Mouse (Mus musculus) neural tube, embryonic 13.5 days (tissue): ENCODE results near the gene Olfr165. TPM values are rescaled to one million over a fixed set of nuclear protein-coding genes. Genes with fewer than 3 reads are reported as not detected.
"Not testable (repeated sequence)": the region's sequence is repeated elsewhere in the genome, so short reads cannot be mapped to it uniquely, and the experiment has no call there.

Experiments
- ATAC-seq: fragments of 200-750 bp; cut with Nextera tagmentation; 2 replicates; pipeline ENCODE4 v1.8.0; 2017; ENCODE audit warnings: low read depth, mild to moderate bottlenecking, moderate TSS enrichment, moderate library complexity
- H3K27ac ChIP-seq: fragments of 300-500 bp; sonication (generic); replicated peaks from 2 replicates; pipeline ENCODE4 v1.5.1; 2015; ENCODE audit warnings: moderate library complexity, mild to moderate bottlenecking, inconsistent platforms
- H3K27me3 ChIP-seq: fragments of 300-500 bp; sonication (generic); 2 replicates; pipeline ENCODE4 v1.6.1; 2015; ENCODE audit warnings: mild to moderate bottlenecking, inconsistent platforms
- H3K36me3 ChIP-seq: fragments of 300-500 bp; sonication (generic); 2 replicates; pipeline ENCODE4 v1.6.1; 2015; ENCODE audit warnings: mild to moderate bottlenecking, inconsistent platforms
- H3K4me1 ChIP-seq: fragments of 300-500 bp; sonication (generic); replicated peaks from 2 replicates; pipeline ENCODE4 v1.6.1; 2015; ENCODE audit warnings: inconsistent platforms
- H3K4me2 ChIP-seq: fragments of 300-500 bp; sonication (generic); 2 replicates; pipeline ENCODE4 v1.6.1; 2015; ENCODE audit warnings: inconsistent platforms, mild to moderate bottlenecking, moderate library complexity
- H3K4me3 ChIP-seq: fragments of 300-500 bp; sonication (generic); 2 replicates; pipeline ENCODE4 v1.5.1; 2015; ENCODE audit warnings: mild to moderate bottlenecking, inconsistent platforms
- H3K9ac ChIP-seq: fragments of 300-500 bp; sonication (generic); 2 replicates; pipeline ENCODE4 v1.6.1; 2015; ENCODE audit warnings: moderate library complexity, mild to moderate bottlenecking, inconsistent platforms
- H3K9me3 ChIP-seq: fragments of 300-500 bp; sonication (generic); 2 replicates; pipeline ENCODE4 v1.6.1; 2016; ENCODE audit warnings: inconsistent platforms
- WGBS: fragments of 180-500 bp; shearing (Covaris S2); methylation state at CpG from one replicate; pipeline ENCODE4 v1.1.7; 2015; 5-methylcytosine and 5-hydroxymethylcytosine counted together
- polyA plus RNA-seq: library from polyadenylated mRNA; unstranded; fragments of >200 nt; fragmentation: Nextera tagmentation; extraction: Ambion mirVana; gene quantifications from 2 replicates; pipeline ENCODE4 v1.2.1, GENCODE M21; 2015

The Olfr165 gene
- not detected in 2 replicates for polyA plus RNA-seq

GRCm38 (mm10) chr16:19423034-19423433 lies at the start of gene Olfr165:
Gene Olfr165 (minus strand): TSS chr16:19423134.
- ATAC-seq: no peak
- Histone ChIP-seq H3K4me3 (no peak within 1 kb of the TSS), H3K4me2 (no peak within 1 kb of the TSS), H3K27ac (no peak within 1 kb of the TSS), H3K9ac (no peak within 1 kb of the TSS), H3K36me3 (no peaks in the 10 kb centered on the region), H3K27me3 (no peaks in the 10 kb centered on the region), H3K4me1 (no peaks in the 10 kb centered on the region), H3K9me3 (no peaks in the 10 kb centered on the region)
- WGBS: 52% methylated on average over 1 of the region's 1 CpGs

- H3K4me2 ChIP-seq: no peak overlapping the region
- no peaks in the 10 kb centered on the region for H3K36me3 ChIP-seq
- no peaks in the 10 kb centered on the region for H3K9me3 ChIP-seq
- H3K27ac ChIP-seq: no peak overlapping the region
- no peaks in the 10 kb centered on the region for H3K4me1 ChIP-seq
- no peak overlapping the region for H3K4me3 ChIP-seq
- WGBS: 89% methylated on average over 1 of the region's 1 CpGs
- no peak overlapping the region for H3K9ac ChIP-seq
- no peaks in the 10 kb centered on the region for H3K27me3 ChIP-seq
- no peak for ATAC-seq
Observed at GRCm38 (mm10) chr16:19464365-19464764, 41.4 kb upstream of the Olfr165 start.

GRCm38 (mm10) chr16:19458741-19459140 lies 35.8 kb upstream of the Olfr165 start:
- H3K4me3 ChIP-seq, H3K4me1 ChIP-seq, ATAC-seq, H3K27ac ChIP-seq, H3K9me3 ChIP-seq, H3K36me3 ChIP-seq, H3K27me3 ChIP-seq, H3K9ac ChIP-seq, H3K4me2 ChIP-seq: not testable (repeated sequence)
- WGBS: 92% methylated on average over 4 of the region's 4 CpGs

GRCm38 (mm10) chr16:19387984-19388383 lies 35.0 kb downstream of the Olfr165 start:
- no peaks in the 10 kb centered on the region for H3K36me3 ChIP-seq
- H3K9me3 ChIP-seq: no peaks in the 10 kb centered on the region
- no peak overlapping the region for H3K4me3 ChIP-seq
- no peak overlapping the region for H3K9ac ChIP-seq
- no peak for ATAC-seq
- H3K4me1 ChIP-seq: no peaks in the 10 kb centered on the region
- H3K4me2 ChIP-seq: no peak overlapping the region
- 61% methylated on average over 3 of the region's 3 CpGs for WGBS
- H3K27me3 ChIP-seq: no peaks in the 10 kb centered on the region
- no peak overlapping the region for H3K27ac ChIP-seq

Other genes with a start within 250 kb of the Olfr165 start
- gene Olfr164, start 109.1 kb downstream of the Olfr165 start, polyA plus RNA-seq: not detected in 2 replicates
- gene Olfr166, start 60.6 kb upstream of the Olfr165 start, polyA plus RNA-seq: not detected in 2 replicates
- gene Olfr167, start 99.1 kb upstream of the Olfr165 start, polyA plus RNA-seq: not detected in 2 replicates
- gene Olfr168, start 112.4 kb upstream of the Olfr165 start, polyA plus RNA-seq: not detected in 2 replicates
- not detected in 2 replicates for gene Olfr169, start 148.7 kb upstream of the Olfr165 start, polyA plus RNA-seq
- gene Olfr170, start 188.7 kb upstream of the Olfr165 start, polyA plus RNA-seq: not detected in 2 replicates
- gene Olfr171, start 206.8 kb upstream of the Olfr165 start, polyA plus RNA-seq: not detected in 2 replicates